Mouse (Mus musculus): Measurements from ENCODE around the gene Utp20. TPM values are rescaled to one million over a fixed set of nuclear protein-coding genes. Genes with fewer than 3 reads are reported as not detected.
"Not testable (repeated sequence)": the region's sequence is repeated elsewhere in the genome, so short reads cannot be mapped to it uniquely, and the experiment has no call there.

Gene Utp20
- polyA plus RNA-seq, 1 experiment from 2014 or later: 9.7 TPM

- no peaks in the 10 kb centered on the region for H3K27me3 ChIP-seq (replicated peaks)
- H3K4me2 ChIP-seq: no peak overlapping the region
- H3K4me3 ChIP-seq: no peak overlapping the region
- H3K9me3 ChIP-seq: no peaks in the 10 kb centered on the region
- no peak for ATAC-seq (replicated peaks)
- H3K9ac ChIP-seq: no peak overlapping the region
- peaks cover 45% of the 10 kb centered on the region; the same call in 1 of the 2 replicates for H3K36me3 ChIP-seq (replicated peaks)
- H3K4me1 ChIP-seq: no peaks in the 10 kb centered on the region
- WGBS: 97% methylated on average over 5 of the region's 5 CpGs
- H3K27ac ChIP-seq: no peak overlapping the region
Observed at GRCm38 (mm10) chr10:88817335-88817734, 9.3 kb downstream of the Utp20 start.

GRCm38 (mm10) chr10:88815256-88815655, 11.3 kb downstream of the Utp20 start:
- no peak overlapping the region for H3K4me3 ChIP-seq
- no peak overlapping the region for H3K4me2 ChIP-seq
- H3K4me1 ChIP-seq: no peaks in the 10 kb centered on the region
- H3K36me3 ChIP-seq (replicated peaks): peaks cover 49% of the 10 kb centered on the region; the same call in 1 of the 2 replicates
- no peaks in the 10 kb centered on the region for H3K9me3 ChIP-seq
- H3K27ac ChIP-seq: no peak overlapping the region
- 96% methylated on average over 2 of the region's 2 CpGs for WGBS
- ATAC-seq (replicated peaks): no peak
- H3K9ac ChIP-seq: no peak overlapping the region
- H3K27me3 ChIP-seq (replicated peaks): no peaks in the 10 kb centered on the region

GRCm38 (mm10) chr10:88811704-88812103, 14.9 kb downstream of the Utp20 start:
- no peaks in the 10 kb centered on the region for H3K27me3 ChIP-seq (replicated peaks)
- H3K9me3 ChIP-seq: no peaks in the 10 kb centered on the region
- H3K36me3 ChIP-seq (replicated peaks): peaks cover 43% of the 10 kb centered on the region; the same call in 1 of the 2 replicates
- 94% methylated on average over 5 of the region's 5 CpGs for WGBS
- H3K27ac ChIP-seq: no peak overlapping the region
- no peak overlapping the region for H3K4me3 ChIP-seq
- no peak for ATAC-seq (replicated peaks)
- no peak overlapping the region for H3K9ac ChIP-seq
- no peaks in the 10 kb centered on the region for H3K4me1 ChIP-seq
- H3K4me2 ChIP-seq: no peak overlapping the region

- 93% methylated on average over 3 of the region's 3 CpGs for WGBS
- 0 out of 2 replicates have a peak, but pooled peaks cover 11% of the 10 kb centered on the region for H3K36me3 ChIP-seq (replicated peaks)
- ATAC-seq (replicated peaks): no peak
Observed at GRCm38 (mm10) chr10:88802236-88802635, 24.4 kb downstream of the Utp20 start.

GRCm38 (mm10) chr10:88799381-88799780, 27.2 kb downstream of the Utp20 start:
- H3K9ac ChIP-seq: no peak overlapping the region
- H3K27ac ChIP-seq: no peak overlapping the region
- H3K9me3 ChIP-seq: no peaks in the 10 kb centered on the region
- no peak overlapping the region for H3K4me2 ChIP-seq
- no peaks in the 10 kb centered on the region for H3K27me3 ChIP-seq (replicated peaks)
- no peaks in the 10 kb centered on the region for H3K4me1 ChIP-seq
- no peak for ATAC-seq (replicated peaks)
- H3K36me3 ChIP-seq (replicated peaks): peaks cover 15% of the 10 kb centered on the region; the same call in 1 of the 2 replicates
- no peak overlapping the region for H3K4me3 ChIP-seq
- WGBS: 96% methylated on average over 7 of the region's 7 CpGs

More at GRCm38 (mm10) chr10:88802236-88802635, 24.4 kb downstream of the Utp20 start:
- H3K4me2 ChIP-seq: no peak overlapping the region
- no peak overlapping the region for H3K27ac ChIP-seq
- H3K4me3 ChIP-seq: no peak overlapping the region
- H3K9me3 ChIP-seq: no peaks in the 10 kb centered on the region
- H3K9ac ChIP-seq: no peak overlapping the region
- no peaks in the 10 kb centered on the region for H3K4me1 ChIP-seq
- no peaks in the 10 kb centered on the region for H3K27me3 ChIP-seq (replicated peaks)

- no peaks in the 10 kb centered on the region for H3K4me1 ChIP-seq
Observed at GRCm38 (mm10) chr10:88797452-88797851, 29.2 kb downstream of the Utp20 start.

GRCm38 (mm10) chr10:88796939-88797338, 29.7 kb downstream of the Utp20 start:
- 89% methylated on average over 4 of the region's 4 CpGs for WGBS
- Histone ChIP-seq H3K27ac (no peak overlapping the region), H3K36me3 (replicated peaks) (peaks cover 25% of the 10 kb centered on the region; the same call in 1 of the 2 replicates)

More at GRCm38 (mm10) chr10:88797452-88797851, 29.2 kb downstream of the Utp20 start:
- no peak overlapping the region for H3K27ac ChIP-seq
- no peak overlapping the region for H3K4me3 ChIP-seq
- H3K36me3 ChIP-seq (replicated peaks): peaks cover 23% of the 10 kb centered on the region; the same call in 1 of the 2 replicates
- H3K27me3 ChIP-seq (replicated peaks): no peaks in the 10 kb centered on the region
- no peak overlapping the region for H3K4me2 ChIP-seq
- H3K9me3 ChIP-seq: no peaks in the 10 kb centered on the region
- no peak overlapping the region for H3K9ac ChIP-seq
- no peak for ATAC-seq (replicated peaks)

GRCm38 (mm10) chr10:88795226-88795625, 31.4 kb downstream of the Utp20 start:
- H3K4me1 ChIP-seq: no peaks in the 10 kb centered on the region
- H3K27ac ChIP-seq: no peak overlapping the region
- peaks cover 30% of the 10 kb centered on the region for H3K36me3 ChIP-seq (replicated peaks)
- 96% methylated on average over 7 of the region's 7 CpGs for WGBS
- H3K9me3 ChIP-seq: no peaks in the 10 kb centered on the region
- no peak overlapping the region for H3K9ac ChIP-seq
- H3K4me2 ChIP-seq: no peak overlapping the region
- no peaks in the 10 kb centered on the region for H3K27me3 ChIP-seq (replicated peaks)
- ATAC-seq (replicated peaks): no peak
- no peak overlapping the region for H3K4me3 ChIP-seq

More at GRCm38 (mm10) chr10:88796939-88797338, 29.7 kb downstream of the Utp20 start:
- no peak overlapping the region for H3K4me3 ChIP-seq
- no peak overlapping the region for H3K9ac ChIP-seq
- no peaks in the 10 kb centered on the region for H3K4me1 ChIP-seq
- ATAC-seq (replicated peaks): no peak
- H3K27me3 ChIP-seq (replicated peaks): no peaks in the 10 kb centered on the region
- H3K9me3 ChIP-seq: no peaks in the 10 kb centered on the region
- no peak overlapping the region for H3K4me2 ChIP-seq

GRCm38 (mm10) chr10:88794606-88795005, 32.0 kb downstream of the Utp20 start:
- Histone ChIP-seq H3K4me2 (no peak overlapping the region), H3K4me1 (no peaks in the 10 kb centered on the region), H3K27me3 (replicated peaks) (no peaks in the 10 kb centered on the region), H3K4me3 (no peak overlapping the region), H3K9me3 (no peaks in the 10 kb centered on the region), H3K36me3 (replicated peaks) (peaks cover 27% of the 10 kb centered on the region), H3K27ac (no peak overlapping the region), H3K9ac (no peak overlapping the region)
- no peak for ATAC-seq (replicated peaks)
- WGBS: 95% methylated on average over 8 of the region's 8 CpGs

GRCm38 (mm10) chr10:88793671-88794070, 32.9 kb downstream of the Utp20 start:
- H3K36me3 ChIP-seq (replicated peaks): peaks cover 32% of the 10 kb centered on the region
- H3K4me1 ChIP-seq: no peaks in the 10 kb centered on the region
- no peak overlapping the region for H3K4me2 ChIP-seq
- H3K9me3 ChIP-seq: no peaks in the 10 kb centered on the region
- H3K9ac ChIP-seq: no peak overlapping the region
- H3K27me3 ChIP-seq (replicated peaks): no peaks in the 10 kb centered on the region
- no peak overlapping the region for H3K4me3 ChIP-seq
- no peak for ATAC-seq (replicated peaks)
- H3K27ac ChIP-seq: no peak overlapping the region

- no peak overlapping the region for H3K4me3 ChIP-seq
- no peaks in the 10 kb centered on the region for H3K9me3 ChIP-seq
- no peaks in the 10 kb centered on the region for H3K27me3 ChIP-seq (replicated peaks)
- no peak overlapping the region for H3K9ac ChIP-seq
- H3K36me3 ChIP-seq (replicated peaks): peaks cover 21% of the 10 kb centered on the region; the same call in 1 of the 2 replicates
- no peak overlapping the region for H3K27ac ChIP-seq
- H3K4me2 ChIP-seq: no peak overlapping the region
- WGBS: 79% methylated on average over 5 of the region's 5 CpGs
- no peaks in the 10 kb centered on the region for H3K4me1 ChIP-seq
- ATAC-seq (replicated peaks): no peak
Observed at GRCm38 (mm10) chr10:88784513-88784931, 42.1 kb downstream of the Utp20 start.

GRCm38 (mm10) chr10:88783941-88784340, 42.7 kb downstream of the Utp20 start:
- Histone ChIP-seq H3K4me2 (no peak overlapping the region), H3K4me1 (no peaks in the 10 kb centered on the region), H3K9ac (no peak overlapping the region), H3K36me3 (replicated peaks) (peaks cover 19% of the 10 kb centered on the region; the same call in 1 of the 2 replicates), H3K27ac (no peak overlapping the region), H3K27me3 (replicated peaks) (no peaks in the 10 kb centered on the region), H3K9me3 (no peaks in the 10 kb centered on the region), H3K4me3 (no peak overlapping the region)
- no peak for ATAC-seq (replicated peaks)
- WGBS: 94% methylated on average over 5 of the region's 5 CpGs

- not testable (repeated sequence) for H3K27me3 ChIP-seq (replicated peaks); H3K27ac ChIP-seq; ATAC-seq (replicated peaks); H3K4me3 ChIP-seq; H3K4me2 ChIP-seq; H3K4me1 ChIP-seq; H3K9ac ChIP-seq; H3K9me3 ChIP-seq
- 85% methylated on average over 2 of the region's 2 CpGs for WGBS
- H3K36me3 ChIP-seq (replicated peaks): peaks cover 16% of the 10 kb centered on the region; the same call in 1 of the 2 replicates
Observed at GRCm38 (mm10) chr10:88783135-88783534, 43.5 kb downstream of the Utp20 start.

Data from midbrain, embryonic 15.5 days (tissue).